Mouse (Mus musculus) monocyte, adult 5-6 weeks (primary cell): ENCODE data around the gene Coro1b. TPM values are rescaled to one million over a fixed set of nuclear protein-coding genes. Genes with fewer than 3 reads are reported as not detected.

Experiments used
- ATAC-seq: fragments of 153-309, 156-312 bp; replicated peaks from 2 replicates; pipeline ENCODE4 v1.8.0; 2017; ENCODE audit warnings: mild to moderate bottlenecking; ENCODE audit not compliant: low TSS enrichment, insufficient number of reproducible peaks, severe bottlenecking, poor library complexity, low FRiP score
- total RNA-seq: library from RNA; stranded (forward); fragments of 200-1000, 200-491, 200-594 nt; gene quantifications from 3 replicates; pipeline ENCODE4 v1.2.3, GENCODE M21; 2017

Coro1b gene
- total RNA-seq, result 209 to 226 TPM (median 217 TPM) in 3 replicates

- peak; percentile 71 for ATAC-seq
Observed at GRCm38 (mm10) chr19:4148491-4148806, at the start of gene Coro1b. Gene Coro1b, plus strand, starts transcription at chr19:4148619.

- peak; percentile 45 for ATAC-seq
Observed at GRCm38 (mm10) chr19:4099056-4099455, 49.4 kb upstream of the Coro1b start.

- ATAC-seq, result 0 out of 2 replicates have a peak, but pooled peaks have one; percentile 9
Observed at GRCm38 (mm10) chr19:4099837-4100717, 48.3 kb upstream of the Coro1b start, which contains the start of gene Pitpnm1. Gene Pitpnm1, plus strand, starts transcription at chr19:4099998.

- ATAC-seq, result no peak
Observed at GRCm38 (mm10) chr19:4100718-4101261, 47.6 kb upstream of the Coro1b start.

- ATAC-seq, result no peak
Observed at GRCm38 (mm10) chr19:4101466-4101865, 47.0 kb upstream of the Coro1b start.

GRCm38 (mm10) chr19:4102049-4102448, 46.4 kb upstream of the Coro1b start:
- no peak for ATAC-seq

- no peak for ATAC-seq
Observed at GRCm38 (mm10) chr19:4102626-4103025, 45.8 kb upstream of the Coro1b start.

- ATAC-seq, result no peak
Observed at GRCm38 (mm10) chr19:4103294-4103693, 45.1 kb upstream of the Coro1b start.

- no peak for ATAC-seq
Observed at GRCm38 (mm10) chr19:4103792-4104191, 44.6 kb upstream of the Coro1b start.

- ATAC-seq, result no peak
Observed at GRCm38 (mm10) chr19:4104675-4105194, 43.7 kb upstream of the Coro1b start.

- ATAC-seq, result no peak
Observed at GRCm38 (mm10) chr19:4106654-4107053, 41.8 kb upstream of the Coro1b start.

GRCm38 (mm10) chr19:4108535-4108934, 39.9 kb upstream of the Coro1b start:
- ATAC-seq, result no peak

GRCm38 (mm10) chr19:4112063-4112960, 36.1 kb upstream of the Coro1b start:
- ATAC-seq, result peak; percentile 37; the same call in 1 of the 2 replicates

- ATAC-seq, result peak; percentile 24
Observed at GRCm38 (mm10) chr19:4113186-4113805, 35.1 kb upstream of the Coro1b start.

GRCm38 (mm10) chr19:4113806-4114230, 34.6 kb upstream of the Coro1b start:
- ATAC-seq, result peak; percentile 55

GRCm38 (mm10) chr19:4114551-4114950, 33.9 kb upstream of the Coro1b start:
- no peak for ATAC-seq

GRCm38 (mm10) chr19:4115144-4115543, 33.3 kb upstream of the Coro1b start:
- no peak for ATAC-seq

- ATAC-seq, result no peak
Observed at GRCm38 (mm10) chr19:4115816-4116215, 32.6 kb upstream of the Coro1b start.
